ENCODE assay signal across 27 mouse cellular contexts in the genomic region with DNA sequence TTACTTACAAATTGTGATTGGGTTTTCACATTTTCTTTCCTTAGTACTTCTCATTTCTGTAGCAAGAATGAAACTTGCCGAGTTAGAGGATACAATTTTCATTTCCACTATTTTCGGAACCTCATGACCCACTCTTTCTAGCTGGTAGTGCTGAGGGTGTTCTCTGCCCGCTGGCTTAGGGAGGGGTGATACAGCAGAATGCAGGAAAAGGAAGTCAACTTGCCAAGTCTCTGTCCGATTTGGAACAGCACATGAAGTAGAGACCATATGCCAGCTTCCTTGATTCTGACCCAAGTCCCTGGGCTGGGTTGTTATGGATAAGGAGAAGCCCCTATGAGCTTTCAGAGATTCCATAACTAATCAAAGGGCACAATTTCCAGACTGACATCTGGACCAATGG. TPM values are rescaled to one million over a fixed set of nuclear protein-coding genes. Genes with fewer than 3 reads are reported as not detected.
DNase-seq lines count a peak whose midpoint lies in the region; ATAC-seq and TF ChIP-seq lines count a peak whose summit lies in the region.
"Had no signal": no experiment of that assay in that cellular context is flagged by ENCODE, and none has a peak within 500 bp of the region (broad histone marks: within the 10 kb centered on the region; RNA-seq: fewer than 3 reads in every experiment).

No protein-coding gene starts in this region.

- no peak for TF ChIP-seq POLR2A in liver, adult 2 months (IDR thresholded peaks at IDR 0.05; ENCODE audit: extremely low read depth, insufficient read depth, low read length)

- no peaks in the 10 kb centered on the region for H3K27me3 ChIP-seq in liver, adult 2 months (ENCODE audit: control insufficient read depth, insufficient read depth, low read length)
- no peaks in the 10 kb centered on the region for H3K27me3 ChIP-seq in liver, embryonic 12.5 days (replicated peaks)
- H3K27me3 ChIP-seq: limb, embryonic 15.5 days; neural tube, embryonic 12.5 days; Patski; stomach, embryonic 15.5 days had no signal

- no peak overlapping the region for H3K4me3 ChIP-seq in liver, adult 2 months (ENCODE audit: insufficient read depth, low read depth, low read length)
- no peak overlapping the region for H3K4me3 ChIP-seq in liver, embryonic 12.5 days
- H3K4me3 ChIP-seq: embryonic facial prominence, embryonic 10.5 days; forebrain, embryonic 10.5 days; heart, embryonic 10.5 days; limb, embryonic 15.5 days; neural tube, embryonic 12.5 days; stomach, embryonic 15.5 days had no signal

- no peaks in the 10 kb centered on the region for H3K4me1 ChIP-seq in liver, adult 2 months (ENCODE audit: control insufficient read depth, insufficient read depth, low read length)
- no peaks in the 10 kb centered on the region for H3K4me1 ChIP-seq in liver, embryonic 12.5 days
- H3K4me1 ChIP-seq: embryonic facial prominence, embryonic 10.5 days; forebrain, embryonic 10.5 days; heart, embryonic 10.5 days; limb, embryonic 15.5 days; neural tube, embryonic 12.5 days; stomach, embryonic 15.5 days had no signal

- no peak overlapping the region for H3K27ac ChIP-seq in liver, adult 2 months (replicated peaks; ENCODE audit: insufficient read depth, low read depth, low read length)
- H3K27ac ChIP-seq in liver, embryonic 12.5 days: no peak overlapping the region
- H3K27ac ChIP-seq: embryonic facial prominence, embryonic 10.5 days; forebrain, embryonic 10.5 days; heart, embryonic 10.5 days; hindbrain, postnatal 0 days; limb, embryonic 15.5 days; neural tube, embryonic 12.5 days; stomach, embryonic 15.5 days had no signal

- WGBS in liver, adult 2 months: 83% methylated on average over 4 of the region's 4 CpGs
- WGBS in liver, embryonic 12.5 days (ENCODE audit: insufficient replicate concordance): 60% methylated on average over 4 of the region's 4 CpGs

- DNase-seq in frontal cortex, postnatal 14 days (ENCODE audit: low spot score in 2 of 2): no peak
- DNase-seq in liver, adult 2 months (ENCODE audit: extremely low read depth, low read depth, low spot score): peak; percentile 45
- no peak for DNase-seq in right cerebral cortex, postnatal 14 days
- no peak for DNase-seq in embryo, embryonic 11 days
- DNase-seq: cerebellum, adult 18-20 months; gastrocnemius, postnatal 25 days; kidney, postnatal 25 days; left cerebral cortex, postnatal 4 days; lung, postnatal 10 days; midbrain, embryonic 14.5 days; right cerebral cortex, postnatal 25 days; thymus, adult 18-20 months; thymus, postnatal 36 days had no signal

- no peak overlapping the region for H3K9ac ChIP-seq in liver, adult 2 months (ENCODE audit: low read depth, low read length)
- no peak overlapping the region for H3K9ac ChIP-seq in liver, embryonic 12.5 days
- H3K9ac ChIP-seq: limb, embryonic 15.5 days; neural tube, embryonic 12.5 days; stomach, embryonic 15.5 days had no signal

- ATAC-seq in frontal cortex, adult (ENCODE audit: low TSS enrichment): 0 out of 2 replicates have a peak, but pooled peaks have one; percentile 29
- ATAC-seq in liver, embryonic 12.5 days: no peak
- ATAC-seq in megakaryocyte, adult 5-6 weeks (ENCODE audit: poor library complexity, severe bottlenecking): peak; percentile 89
- ATAC-seq: forebrain, embryonic 16.5 days; hindbrain, postnatal 0 days; intestine, embryonic 16.5 days; Patski had no signal

- TF ChIP-seq CTCF in liver, adult 2 months (IDR thresholded peaks at IDR 0.05; ENCODE audit: low read depth, low read length): no peak

- H3K36me3 ChIP-seq in liver, adult 2 months (ENCODE audit: control insufficient read depth, insufficient read depth, low read length): no peaks in the 10 kb centered on the region
- no peaks in the 10 kb centered on the region for H3K36me3 ChIP-seq in liver, embryonic 12.5 days
- H3K36me3 ChIP-seq: embryonic facial prominence, embryonic 10.5 days; forebrain, embryonic 10.5 days; G1E; heart, embryonic 10.5 days; limb, embryonic 15.5 days; neural tube, embryonic 12.5 days; stomach, embryonic 15.5 days had no signal

- H3K79me2 ChIP-seq in liver, adult 2 months (ENCODE audit: control insufficient read depth, insufficient read depth, low read length): no peaks in the 10 kb centered on the region

- H3K4me2 ChIP-seq in liver, embryonic 12.5 days: no peak overlapping the region
- H3K4me2 ChIP-seq: limb, embryonic 15.5 days; neural tube, embryonic 12.5 days; stomach, embryonic 15.5 days had no signal

- 0 out of 2 replicates have a peak, but pooled peaks cover 2% of the 10 kb centered on the region for H3K9me3 ChIP-seq in liver, embryonic 12.5 days (replicated peaks)
- H3K9me3 ChIP-seq: embryonic facial prominence, embryonic 10.5 days; forebrain, embryonic 10.5 days; G1E; heart, embryonic 10.5 days; limb, embryonic 15.5 days; neural tube, embryonic 12.5 days; stomach, embryonic 15.5 days had no signal

RNA-seq across cellular contexts. Expression of gene Tmem230, which starts 23.2 kb away (rescaled TPM):
- 14.8 and 23.0 TPM in 2 replicates for total RNA-seq in liver, adult 2 months (2014; rRNA removed)
- polyA plus RNA-seq in liver, adult 2 months (2012; rRNA removed): 35.2 and 76.3 TPM in 2 replicates
- 24.4 and 25.7 TPM in 2 replicates for polyA plus RNA-seq in liver, embryonic 12.5 days (2016; fragmentation: Nextera tagmentation; extraction: Ambion mirVana)
- total RNA-seq in megakaryocyte, adult 5-6 weeks (2015): 44.3 and 52.5 TPM in 2 replicates
- 18.4 and 18.8 TPM in 2 replicates for total RNA-seq in megakaryocyte, adult 5-6 weeks (2017)

RNA-seq across cellular contexts. Expression of gene Pcna, which starts 28.8 kb away (rescaled TPM):
- total RNA-seq in liver, adult 2 months (2014; rRNA removed): 39.0 and 47.1 TPM in 2 replicates
- 20.6 and 22.5 TPM in 2 replicates for polyA plus RNA-seq in liver, adult 2 months (2012; rRNA removed)
- 353 and 360 TPM in 2 replicates for polyA plus RNA-seq in liver, embryonic 12.5 days (2016; fragmentation: Nextera tagmentation; extraction: Ambion mirVana)
- total RNA-seq in megakaryocyte, adult 5-6 weeks (2015): 619 and 646 TPM in 2 replicates
- total RNA-seq in megakaryocyte, adult 5-6 weeks (2017): 482 and 494 TPM in 2 replicates

RNA-seq across cellular contexts. Expression of gene Cds2, which starts 38.6 kb away (rescaled TPM):
- 48.1 and 63.4 TPM in 2 replicates for total RNA-seq in liver, adult 2 months (2014; rRNA removed)
- 41.6 and 43.8 TPM in 2 replicates for polyA plus RNA-seq in liver, adult 2 months (2012; rRNA removed)
- polyA plus RNA-seq in liver, embryonic 12.5 days (2016; fragmentation: Nextera tagmentation; extraction: Ambion mirVana): 13.7 and 15.4 TPM in 2 replicates
- total RNA-seq in megakaryocyte, adult 5-6 weeks (2015): 17.9 and 32.0 TPM in 2 replicates
- total RNA-seq in megakaryocyte, adult 5-6 weeks (2017): 24.4 and 26.3 TPM in 2 replicates

Comparison
In these comparisons a context has a peak if more than half of its experiments do, and no peak if none do; other contexts are left out.
1. RNA of gene Pcna, which starts 28.8 kb away (total RNA-seq): 482 to 646 TPM in megakaryocyte, adult 5-6 weeks; 39.0 to 47.1 TPM in liver, adult 2 months; every median in the first group is over 10 times any median in the second.